Mouse (Mus musculus) intestine, postnatal 0 days (tissue): ENCODE data around the gene Srd5a3. TPM values are rescaled to one million over a fixed set of nuclear protein-coding genes. Genes with fewer than 3 reads are reported as not detected.

ENCODE experiments used
- ATAC-seq: fragments of 200-750 bp; cut with Nextera tagmentation; 2 replicates; pipeline ENCODE4 v1.8.0; 2017; ENCODE audit warnings: mild to moderate bottlenecking, moderate TSS enrichment, moderate library complexity
- H3K27ac ChIP-seq: fragments of 300-500 bp; sonication (generic); 2 replicates; pipeline ENCODE4 v1.5.1; 2014; ENCODE audit warnings: mild to moderate bottlenecking, low read depth, low read length, moderate library complexity
- H3K27me3 ChIP-seq: fragments of 300-500 bp; sonication (generic); replicated peaks from 2 replicates; pipeline ENCODE4 v1.6.1; 2014; ENCODE audit warnings: low read length, mixed read lengths; ENCODE audit not compliant: control insufficient read depth, insufficient read depth
- H3K36me3 ChIP-seq: fragments of 300-500 bp; sonication (generic); 2 replicates; pipeline ENCODE4 v1.6.1; 2014; ENCODE audit warnings: mild to moderate bottlenecking, moderate library complexity; ENCODE audit not compliant: control insufficient read depth, insufficient read depth
- H3K4me1 ChIP-seq: fragments of 300-500 bp; sonication (generic); replicated peaks from 2 replicates; pipeline ENCODE4 v1.6.1; 2014; ENCODE audit warnings: antibody characterized with exemption, low read length, mixed read lengths; ENCODE audit not compliant: control insufficient read depth, insufficient read depth
- H3K4me2 ChIP-seq: fragments of 300-500 bp; sonication (generic); replicated peaks from 2 replicates; pipeline ENCODE4 v1.6.1; 2014; ENCODE audit warnings: low read depth, mild to moderate bottlenecking, moderate library complexity
- H3K4me3 ChIP-seq: fragments of 300-500 bp; sonication (generic); 2 replicates; pipeline ENCODE4 v1.5.1; 2014; ENCODE audit warnings: low read depth, low read length
- H3K9ac ChIP-seq: fragments of 300-500 bp; sonication (generic); 2 replicates; pipeline ENCODE4 v1.6.1; 2014; ENCODE audit warnings: mild to moderate bottlenecking, low read depth, low read length
- H3K9me3 ChIP-seq: fragments of 300-500 bp; sonication (generic); 2 replicates; pipeline ENCODE4 v1.6.1; 2016; ENCODE audit warnings: mixed run types; ENCODE audit not compliant: control insufficient read depth
- CTCF ChIP-seq: sonication (generic); IDR thresholded peaks from 2 replicates; pipeline ENCODE4 v1.5.1; 2016; ENCODE audit warnings: low read depth, mild to moderate bottlenecking, control low read depth, antibody characterized with exemption, moderate library complexity
- WGBS: fragments of 180-500 bp; shearing (Covaris S2); extraction: QIAGEN DNeasy Blood & Tissue Kit; methylation state at CpG from one replicate; pipeline ENCODE4 v1.1.7; 2014; 5-methylcytosine and 5-hydroxymethylcytosine counted together
- polyA plus RNA-seq: library from polyadenylated mRNA; unstranded; fragments of >200 nt; fragmentation: Nextera tagmentation; extraction: Ambion mirVana; gene quantifications from 2 replicates; pipeline ENCODE4 v1.2.1, GENCODE M21; 2015

Srd5a3 gene
- polyA plus RNA-seq, 1 experiment from 2014 or later = 44.1 TPM

DNA sequence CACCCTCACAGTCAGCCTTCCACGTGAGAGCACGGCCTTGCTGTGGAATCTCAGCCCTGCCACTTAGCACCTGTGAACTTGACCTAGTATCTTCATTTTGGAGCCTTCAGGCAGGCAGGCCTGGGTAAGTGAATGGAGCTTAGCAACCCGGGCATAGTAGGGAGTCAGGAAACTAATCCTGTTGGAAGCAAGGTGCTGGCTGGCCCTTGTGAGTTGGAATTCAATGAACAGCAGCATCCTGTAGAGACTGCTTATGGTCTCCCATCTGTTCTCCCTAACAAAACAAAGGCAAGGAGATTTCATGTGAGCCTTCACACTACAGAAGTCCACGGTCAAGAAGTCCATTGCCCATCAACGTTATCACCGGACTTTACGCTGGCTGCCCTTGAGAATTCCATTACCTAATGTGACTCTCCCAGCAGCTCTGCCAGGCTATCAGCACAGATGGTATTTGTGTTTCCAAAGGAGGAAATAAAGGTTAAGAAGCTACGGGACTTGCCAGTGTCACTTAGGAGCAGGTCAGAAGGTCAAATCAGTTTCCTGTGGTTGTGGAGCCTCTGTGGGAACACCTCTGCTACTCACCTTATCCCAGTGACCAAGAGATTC, 24.5 kb upstream of the Srd5a3 start:
- Histone ChIP-seq H3K27ac (no peak overlapping the region), H3K9me3 (no peaks in the 10 kb centered on the region), H3K36me3 (no peaks in the 10 kb centered on the region), H3K4me3 (no peak overlapping the region), H3K9ac (no peak overlapping the region), H3K4me2 (no peak overlapping the region), H3K4me1 (0 out of 2 replicates have a peak, but pooled peaks cover 4% of the 10 kb centered on the region), H3K27me3 (0 out of 2 replicates have a peak, but pooled peaks cover 4% of the 10 kb centered on the region)
- no peak for TF ChIP-seq CTCF
- no peak for ATAC-seq
- WGBS = 58% methylated on average over 8 of the region's 8 CpGs

DNA sequence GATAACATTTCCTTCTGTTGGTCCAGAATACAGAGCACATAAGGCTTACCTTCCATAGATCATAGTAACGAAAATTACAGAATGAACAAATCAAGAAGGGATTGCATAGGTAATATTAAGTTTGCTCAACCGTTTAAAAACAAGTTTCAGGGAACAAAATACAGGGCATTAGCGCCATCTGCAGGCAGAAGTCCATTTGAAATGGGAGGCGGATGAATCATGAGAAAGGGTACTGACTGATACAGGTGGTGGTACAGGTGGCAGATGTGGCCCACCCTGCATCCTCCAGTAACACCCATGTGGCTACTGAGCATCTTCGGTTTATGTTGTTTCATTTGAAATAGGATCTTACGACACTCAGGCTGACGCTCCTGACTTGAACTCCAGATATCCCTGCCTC, 21.6 kb upstream of the Srd5a3 start:
- H3K27ac ChIP-seq = no peak overlapping the region
- TF ChIP-seq CTCF = peak; percentile 83
- no peak overlapping the region for H3K4me2 ChIP-seq
- WGBS = 32% methylated on average over 7 of the region's 7 CpGs
- no peaks in the 10 kb centered on the region for H3K9me3 ChIP-seq
- no peak overlapping the region for H3K4me3 ChIP-seq
- H3K36me3 ChIP-seq = no peaks in the 10 kb centered on the region
- ATAC-seq = no peak
- H3K27me3 ChIP-seq = no peaks in the 10 kb centered on the region
- 0 out of 2 replicates have a peak, but pooled peaks cover 4% of the 10 kb centered on the region for H3K4me1 ChIP-seq
- no peak overlapping the region for H3K9ac ChIP-seq

DNA sequence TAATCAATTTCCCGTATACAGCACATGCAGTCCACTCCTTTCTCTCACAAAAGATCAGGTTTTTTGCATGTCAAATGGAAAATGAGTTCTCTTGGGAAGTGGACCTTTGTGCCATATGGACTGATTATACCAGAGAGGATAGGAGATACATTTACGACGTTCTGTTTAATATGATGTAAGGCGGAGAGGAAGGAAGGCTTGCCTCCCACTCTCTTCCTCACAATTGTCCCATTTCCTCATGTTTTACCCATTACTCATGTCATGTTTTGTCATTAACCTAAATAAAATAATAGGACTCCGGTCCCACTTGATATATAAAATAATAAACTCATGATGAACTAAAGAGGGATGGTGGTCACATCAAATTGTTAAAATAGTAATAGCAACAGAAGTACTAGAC, 19.4 kb upstream of the Srd5a3 start:
- Histone ChIP-seq H3K36me3 (no peaks in the 10 kb centered on the region), H3K4me2 (no peak overlapping the region), H3K27me3 (no peaks in the 10 kb centered on the region), H3K4me1 (0 out of 2 replicates have a peak, but pooled peaks cover 3% of the 10 kb centered on the region), H3K9ac (no peak overlapping the region), H3K4me3 (no peak overlapping the region), H3K9me3 (no peaks in the 10 kb centered on the region), H3K27ac (no peak overlapping the region)
- ATAC-seq = no peak
- no peak for TF ChIP-seq CTCF
- 61% methylated on average over 5 of the region's 5 CpGs for WGBS

DNA sequence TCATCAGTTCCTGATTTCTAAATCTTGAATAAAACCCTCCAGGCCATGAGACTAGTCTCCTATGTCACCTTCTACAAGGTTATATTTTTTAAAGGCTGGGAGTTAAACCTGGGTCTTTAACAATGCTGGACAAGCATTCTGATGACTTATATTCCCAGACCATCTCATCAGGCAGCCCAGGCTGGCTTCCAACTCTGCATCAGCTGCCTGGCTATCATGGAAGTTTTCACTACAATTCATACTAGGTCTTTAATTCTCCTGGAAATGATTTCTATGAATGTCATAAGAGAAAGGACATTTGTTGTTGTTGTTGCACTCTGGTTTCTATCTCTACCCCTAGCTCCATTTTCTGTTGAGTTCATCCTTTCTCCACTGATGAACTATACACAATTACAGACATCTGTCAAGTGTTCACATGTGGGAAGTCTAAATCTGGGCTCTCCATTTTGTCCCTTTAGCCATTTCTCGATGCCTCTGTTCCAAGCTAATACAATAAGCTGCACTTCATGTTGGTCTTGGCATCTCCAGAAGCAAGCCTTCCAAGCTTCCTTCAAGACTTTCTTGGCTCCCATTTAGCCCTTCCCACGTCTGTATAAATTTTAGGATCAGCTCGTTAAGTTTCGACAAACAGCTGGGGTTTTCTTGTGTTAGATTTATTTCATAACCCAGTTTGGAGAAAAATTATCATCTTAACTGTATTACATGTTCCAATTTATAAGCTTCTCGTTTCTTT, 12.3 kb upstream of the Srd5a3 start:
- Histone ChIP-seq H3K27me3 (no peaks in the 10 kb centered on the region), H3K4me1 (no peaks in the 10 kb centered on the region), H3K36me3 (no peaks in the 10 kb centered on the region), H3K9me3 (no peaks in the 10 kb centered on the region), H3K4me3 (no peak overlapping the region), H3K4me2 (no peak overlapping the region), H3K9ac (no peak overlapping the region), H3K27ac (no peak overlapping the region)
- WGBS = 66% methylated on average over 5 of the region's 5 CpGs
- TF ChIP-seq CTCF = no peak
- no peak for ATAC-seq

DNA sequence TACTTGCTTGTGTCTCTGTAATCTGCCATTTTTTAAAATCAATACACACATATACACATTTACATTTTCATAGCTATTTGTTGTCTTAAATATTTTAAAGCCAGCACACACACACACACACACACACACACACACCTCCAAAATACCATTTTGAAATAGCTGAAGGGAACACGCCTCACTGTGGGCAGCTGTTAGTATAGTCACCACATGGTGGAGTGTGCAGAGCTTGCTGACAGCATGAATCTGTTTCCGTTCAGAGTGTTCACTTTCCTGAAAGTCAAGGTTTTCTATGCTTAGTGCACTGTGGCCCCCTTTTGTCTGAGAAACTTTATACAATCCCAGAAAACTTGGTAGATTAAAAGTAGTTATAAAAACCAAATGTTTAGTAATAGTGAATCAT, 9.8 kb upstream of the Srd5a3 start:
- no peak overlapping the region for H3K4me2 ChIP-seq
- no peaks in the 10 kb centered on the region for H3K27me3 ChIP-seq
- no peaks in the 10 kb centered on the region for H3K4me1 ChIP-seq
- H3K27ac ChIP-seq = no peak overlapping the region
- TF ChIP-seq CTCF = peak; percentile 44
- no peaks in the 10 kb centered on the region for H3K9me3 ChIP-seq
- H3K9ac ChIP-seq = no peak overlapping the region
- no peaks in the 10 kb centered on the region for H3K36me3 ChIP-seq
- 54% methylated on average over 2 of the region's 2 CpGs for WGBS
- ATAC-seq = no peak
- H3K4me3 ChIP-seq = no peak overlapping the region

DNA sequence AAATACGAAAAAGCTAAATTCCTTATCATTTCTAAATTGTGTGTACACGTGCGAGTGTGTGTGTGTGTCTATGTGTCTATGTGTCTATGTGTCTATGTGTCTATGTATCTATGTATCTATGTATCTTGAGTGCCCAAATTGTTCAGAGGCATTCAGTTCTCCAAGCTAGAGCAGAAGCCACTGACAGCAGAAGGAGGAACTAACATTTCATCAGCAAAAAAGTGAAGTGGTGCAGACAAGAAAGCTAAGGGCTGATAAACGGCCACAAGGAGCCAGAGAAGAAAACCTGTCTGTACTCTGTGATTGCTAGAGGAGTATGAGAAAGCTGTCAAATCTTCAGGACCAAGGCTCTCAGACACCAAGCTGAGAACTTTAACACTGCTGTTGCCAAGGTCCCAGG, 8.1 kb upstream of the Srd5a3 start:
- H3K27ac ChIP-seq = no peak overlapping the region
- H3K4me2 ChIP-seq = no peak overlapping the region
- TF ChIP-seq CTCF = no peak
- ATAC-seq = no peak
- no peak overlapping the region for H3K9ac ChIP-seq
- H3K36me3 ChIP-seq = no peaks in the 10 kb centered on the region
- no peaks in the 10 kb centered on the region for H3K27me3 ChIP-seq
- 72% methylated on average over 4 of the region's 4 CpGs for WGBS
- H3K9me3 ChIP-seq = no peaks in the 10 kb centered on the region
- no peak overlapping the region for H3K4me3 ChIP-seq
- no peaks in the 10 kb centered on the region for H3K4me1 ChIP-seq
